ENCODE assay signal across 27 mouse cellular contexts in the genomic region with DNA sequence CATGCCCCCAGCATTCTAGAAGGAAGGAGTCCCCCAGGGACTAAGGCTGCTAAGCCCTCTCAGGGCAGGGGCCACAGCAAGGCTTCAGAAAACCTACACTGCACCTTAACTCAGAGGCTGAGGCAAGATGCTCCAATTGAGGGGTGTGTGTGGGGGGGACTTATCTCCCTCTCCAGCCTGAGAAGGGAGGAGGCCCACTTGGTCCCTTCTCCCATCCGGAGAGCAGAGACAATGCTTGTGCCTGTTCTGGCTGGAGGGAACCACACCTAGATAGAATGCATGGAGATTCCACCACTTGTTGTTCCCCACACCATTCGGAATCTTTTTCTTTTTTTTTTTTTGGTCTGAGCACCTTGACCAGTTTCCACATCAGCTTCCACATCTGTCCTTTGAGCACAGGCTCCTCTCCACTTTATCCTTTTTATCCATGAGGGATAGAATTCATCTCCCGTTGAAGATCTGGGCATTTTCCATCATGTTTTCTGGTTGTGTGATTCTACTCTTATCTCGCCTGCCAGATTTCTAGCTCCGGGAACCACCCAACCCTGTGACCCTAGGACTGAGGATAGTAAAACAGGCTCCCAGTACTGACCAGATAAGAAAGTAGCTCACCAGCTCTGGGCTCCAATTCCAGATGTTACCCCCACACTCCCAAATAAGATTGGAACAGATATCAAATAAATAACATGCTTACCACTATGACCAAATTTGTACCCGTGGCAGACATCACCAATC. TPM values are rescaled to one million over a fixed set of nuclear protein-coding genes. Genes with fewer than 3 reads are reported as not detected.
DNase-seq lines count a peak whose midpoint lies in the region; ATAC-seq and TF ChIP-seq lines count a peak whose summit lies in the region.
"Had no signal": no experiment of that assay in that cellular context is flagged by ENCODE, and none has a peak within 500 bp of the region (broad histone marks: within the 10 kb centered on the region; RNA-seq: fewer than 3 reads in every experiment).

No protein-coding gene starts in this region.

- no peak for TF ChIP-seq EP300 in heart, adult 2 months (IDR thresholded peaks at IDR 0.05; ENCODE audit: insufficient read depth, low read depth, low read length)

- no peaks in the 10 kb centered on the region for H3K36me3 ChIP-seq in G1E (replicated peaks)
- no peaks in the 10 kb centered on the region for H3K36me3 ChIP-seq in heart, adult 2 months (ENCODE audit: control insufficient read depth, insufficient read depth, low read length)
- H3K36me3 ChIP-seq: embryonic facial prominence, embryonic 13.5 days; embryonic facial prominence, embryonic 15.5 days; forebrain, embryonic 10.5 days; forebrain, embryonic 12.5 days had no signal

- DNase-seq in ES-CJ7 (ENCODE audit: low read depth, low spot score) (peak; percentile 60), G1E (ENCODE audit: low spot score) (peak; percentile 80)
- peak; percentile 15 for DNase-seq in c-Kit-positive CD71-positive TER-119-negative erythroid progenitor cells, embryonic 14.5 days (ENCODE audit: low read depth)
- no peak for DNase-seq in heart, adult 2 months
- DNase-seq in left cerebral cortex, adult 8-10 months (ENCODE audit: low spot score in 2 of 2): no peak
- DNase-seq: adrenal gland, adult 8-10 months; adrenal gland, postnatal 14 days; adrenal gland, postnatal 36 days; cerebellum, adult 11 months; cerebellum, adult 18-20 months; cerebellum, adult 8-10 months; cerebellum, adult 9-11 months; cerebellum, postnatal 14 days; cerebellum, postnatal 36 days; embryo, embryonic 11 days had no signal

- H3K9ac ChIP-seq in heart, adult 2 months (ENCODE audit: low read depth, low read length): no peak overlapping the region
- H3K9ac ChIP-seq: embryonic facial prominence, embryonic 13.5 days; embryonic facial prominence, embryonic 15.5 days; forebrain, embryonic 12.5 days had no signal

- intact Hi-C loops in heart, adult 2 months (cut with DNase I): no loop called here

- no peak for TF ChIP-seq POLR2A in heart, adult 2 months (IDR thresholded peaks at IDR 0.05; ENCODE audit: insufficient read depth, low read depth, low read length)

- 40% methylated on average over 6 of the region's 6 CpGs for WGBS in heart, adult 2 months

- no peaks in the 10 kb centered on the region for H3K79me2 ChIP-seq in heart, adult 2 months (replicated peaks; ENCODE audit: control insufficient read depth, insufficient read depth, low read length)

- ATAC-seq in G1E (ENCODE audit: extremely low read depth, insufficient number of reproducible peaks, low FRiP score, poor library complexity, severe bottlenecking): peak; percentile 75
- ATAC-seq: forebrain, embryonic 14.5 days; forebrain, embryonic 16.5 days had no signal

- peaks cover 21% of the 10 kb centered on the region for H3K27me3 ChIP-seq in G1E (ENCODE audit: insufficient read depth, low read length)
- peaks cover 8% of the 10 kb centered on the region; the same call in 1 of the 2 replicates for H3K27me3 ChIP-seq in heart, adult 2 months (ENCODE audit: control insufficient read depth, insufficient read depth, low read length)

- no peak for TF ChIP-seq CTCF in G1E (IDR thresholded peaks at IDR 0.05; ENCODE audit: low read depth, low read length)
- TF ChIP-seq CTCF in heart, adult 2 months (IDR thresholded peaks at IDR 0.05): no peak

- H3K4me1 ChIP-seq in G1E (ENCODE audit: insufficient read depth, low read depth, low read length): peaks cover 97% of the 10 kb centered on the region
- H3K4me1 ChIP-seq in heart, adult 2 months (ENCODE audit: control insufficient read depth, insufficient read depth, low read length): no peaks in the 10 kb centered on the region
- H3K4me1 ChIP-seq: embryonic facial prominence, embryonic 15.5 days had no signal

- peak overlapping the region; percentile 54; the same call in 1 of the 2 replicates for H3K4me3 ChIP-seq in G1E (ENCODE audit: low read depth, low read length)
- no peak overlapping the region for H3K4me3 ChIP-seq in heart, adult 2 months
- H3K4me3 ChIP-seq: embryonic facial prominence, embryonic 13.5 days; embryonic facial prominence, embryonic 15.5 days; erythroblast, embryonic 14.5 days; forebrain, embryonic 10.5 days; forebrain, embryonic 12.5 days had no signal

- no peak overlapping the region for H3K27ac ChIP-seq in heart, adult 2 months
- H3K27ac ChIP-seq: embryonic facial prominence, embryonic 13.5 days; embryonic facial prominence, embryonic 15.5 days; forebrain, embryonic 10.5 days; forebrain, embryonic 12.5 days had no signal

- no peaks in the 10 kb centered on the region for H3K9me3 ChIP-seq in G1E (replicated peaks)
- H3K9me3 ChIP-seq: embryonic facial prominence, embryonic 15.5 days; forebrain, embryonic 10.5 days; forebrain, embryonic 12.5 days had no signal

RNA-seq across cellular contexts. Expression of a gene that starts 24.8 kb away (rescaled TPM):
- total RNA-seq in G1E (2014; fragmentation: Nextera tagmentation): not detected in 2 replicates
- 0.05 and 0.06 TPM in 2 replicates for total RNA-seq in G1E (2017)
- 0.03 and 0.09 TPM in 2 replicates for polyA plus RNA-seq in G1E (2012)
- 1 to 10 TPM; 2.1 to 2.7 TPM for total RNA-seq in heart, adult 2 months (2021)
- polyA plus RNA-seq in heart, adult 2 months (2012; rRNA removed): 3.5 and 4.2 TPM in 2 replicates
- 10 to 100 TPM; 64.7 to 71.7 (median 69.7) TPM for total RNA-seq in left cerebral cortex, adult 8-10 months (2022)
- total RNA-seq: common myeloid progenitor, adult 5-6 weeks had no signal
- polyA plus RNA-seq: C2C12; erythroblast, embryonic 14.5 days had no signal

RNA-seq across cellular contexts. Expression of a gene that starts 38.3 kb away (rescaled TPM):
- 5.6 and 13.2 TPM in 2 replicates for total RNA-seq in G1E (2014; fragmentation: Nextera tagmentation)
- total RNA-seq in G1E (2017): 1.4 and 1.7 TPM in 2 replicates
- polyA plus RNA-seq in G1E (2012): 10.8 and 13.1 TPM in 2 replicates
- not detected for total RNA-seq in heart, adult 2 months (2021)
- 0.06 and 0.33 TPM in 2 replicates for polyA plus RNA-seq in heart, adult 2 months (2012; rRNA removed)
- total RNA-seq in left cerebral cortex, adult 8-10 months (2022): 10 to 100 TPM; 68.8 to 89.5 (median 83.1) TPM
- polyA plus RNA-seq: C2C12 had no signal

RNA-seq across cellular contexts. Expression of a gene that starts 52.9 kb away (rescaled TPM):
- total RNA-seq in G1E (2014; fragmentation: Nextera tagmentation): not detected in 2 replicates
- total RNA-seq in G1E (2017): not detected in 2 replicates
- not detected in 2 replicates for polyA plus RNA-seq in G1E (2012)
- not detected for total RNA-seq in heart, adult 2 months (2021)
- polyA plus RNA-seq in heart, adult 2 months (2012; rRNA removed): 0.16 TPM in 1 of 2 replicates, not detected in the other
- under 1 TPM in 2 of 4 experiments, not detected in 2; 0.55 to 0.58 TPM for total RNA-seq in left cerebral cortex, adult 8-10 months (2022)
- total RNA-seq: common myeloid progenitor, adult 5-6 weeks; MEL had no signal
- polyA plus RNA-seq: activated CD4-positive, CD25-positive, alpha-beta regulatory T cell, adult 4 months; C2C12; embryonic facial prominence, embryonic 11.5 days; embryonic facial prominence, embryonic 13.5 days; erythroblast, embryonic 14.5 days; forebrain, embryonic 10.5 days had no signal

Comparison
In these comparisons a context has a peak if more than half of its experiments do, and no peak if none do; other contexts are left out.
1. DNase-seq: peak in ES-CJ7 (single experiment), G1E (single experiment) and c-Kit-positive CD71-positive TER-119-negative erythroid progenitor cells, embryonic 14.5 days (single experiment); none in heart, adult 2 months (0 of 2) and left cerebral cortex, adult 8-10 months (0 of 2).
2. RNA of a gene that starts 24.8 kb away (total RNA-seq): 64.7 to 71.7 TPM in left cerebral cortex, adult 8-10 months; 2.1 to 2.7 TPM in heart, adult 2 months and 0.05 to 0.06 TPM in G1E; every median in the first group is over 10 times any median in the second.
3. RNA of a gene that starts 38.3 kb away (total RNA-seq): 68.8 to 89.5 TPM in left cerebral cortex, adult 8-10 months; 1.4 to 13.2 TPM in G1E and not detected in heart, adult 2 months; every median in the first group is over 4 times any median in the second.